Mouse (Mus musculus) testis, adult 2 months (tissue): ENCODE measurements around the gene Tmc3. TPM values are rescaled to one million over a fixed set of nuclear protein-coding genes. Genes with fewer than 3 reads are reported as not detected.

Experiments used
- H3K27ac ChIP-seq: fragments of 200-500 bp; 2 replicates; pipeline ENCODE4 v1.5.1; 2012; ENCODE audit warnings: low read depth, low read length; ENCODE audit not compliant: control insufficient read depth, insufficient read depth
- H3K27me3 ChIP-seq: fragments of 200-500 bp; 2 replicates; pipeline ENCODE4 v1.6.1; 2012; ENCODE audit warnings: mild to moderate bottlenecking, low read length, moderate library complexity; ENCODE audit not compliant: control insufficient read depth, insufficient read depth
- H3K36me3 ChIP-seq: fragments of 200-500 bp; 2 replicates; pipeline ENCODE4 v1.6.1; 2012; ENCODE audit warnings: mild to moderate bottlenecking, low read length; ENCODE audit not compliant: control insufficient read depth, insufficient read depth
- H3K4me1 ChIP-seq: fragments of 200-500 bp; 2 replicates; pipeline ENCODE4 v1.6.1; 2012; ENCODE audit warnings: low read length; ENCODE audit not compliant: control insufficient read depth, insufficient read depth
- H3K4me3 ChIP-seq: fragments of 200-500 bp; 2 replicates; pipeline ENCODE4 v1.5.1; 2012; ENCODE audit warnings: low read depth, mild to moderate bottlenecking, low read length, moderate library complexity, mixed read lengths; ENCODE audit not compliant: control insufficient read depth
- CTCF ChIP-seq: fragments of 200-500 bp; IDR thresholded peaks from 2 replicates; pipeline ENCODE4 v1.5.1; 2012; ENCODE audit warnings: low read depth, mild to moderate bottlenecking, inconsistent platforms, low read length, moderate library complexity; ENCODE audit not compliant: control insufficient read depth, insufficient read depth, insufficient replicate concordance
- POLR2A ChIP-seq: fragments of 200-500 bp; IDR thresholded peaks from 2 replicates; pipeline ENCODE4 v1.6.1; 2012; ENCODE audit warnings: low read depth, mild to moderate bottlenecking, inconsistent platforms, low read length, moderate library complexity; ENCODE audit not compliant: control insufficient read depth
- polyA plus RNA-seq: library from polyadenylated mRNA; depleted of rRNA; stranded (reverse); fragments of >200 nt; gene quantifications from 2 replicates; pipeline ENCODE4 v1.2.3, GENCODE M21; 2012; rRNA removed

Gene Tmc3
- polyA plus RNA-seq, 1 experiment = 0.33 TPM

GRCm38 (mm10) chr7:83671573-83671972 lies 86.8 kb downstream of the Tmc3 start:
- no peaks in the 10 kb centered on the region for H3K36me3 ChIP-seq
- TF ChIP-seq POLR2A (no peak), CTCF (no peak)
- no peak overlapping the region for H3K4me3 ChIP-seq
- no peaks in the 10 kb centered on the region for H3K4me1 ChIP-seq
- no peaks in the 10 kb centered on the region for H3K27me3 ChIP-seq
- H3K27ac ChIP-seq = no peak overlapping the region

Other genes starting within 250 kb of the Tmc3 start
- 4.5 and 4.8 TPM in 2 replicates for gene Stard5, start 47.0 kb downstream of the Tmc3 start, polyA plus RNA-seq
- gene Il16, start 160.8 kb downstream of the Tmc3 start, polyA plus RNA-seq = 0.63 and 1.3 TPM in 2 replicates
- gene Cfap161, start 210.0 kb downstream of the Tmc3 start, polyA plus RNA-seq = 53.9 and 59.4 TPM in 2 replicates